Mouse (Mus musculus): Measurements from ENCODE around the gene Pik3r1.

DNA sequence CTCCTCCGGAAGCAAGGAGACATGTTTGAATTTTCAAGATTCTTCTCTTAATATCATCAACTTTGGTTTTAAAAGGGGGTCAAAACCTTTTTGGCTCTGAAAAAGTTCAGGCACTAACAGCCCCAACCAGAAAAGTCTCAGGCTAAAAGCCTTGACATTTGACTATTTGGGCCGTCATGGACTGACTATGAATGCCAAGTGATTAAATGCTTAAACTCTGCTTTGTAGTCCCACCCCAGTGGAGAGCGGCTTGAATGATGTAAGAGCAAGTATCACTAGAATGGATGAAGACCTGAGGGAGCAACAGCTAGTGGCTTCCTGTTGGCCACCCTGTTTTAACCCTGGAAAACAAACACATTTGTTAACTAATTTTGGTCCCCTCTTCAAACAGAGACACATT lies 41.8 kb upstream of the Pik3r1 start:
- no peak for TF ChIP-seq POLR2A (IDR thresholded peaks at IDR 0.05; ENCODE audit: low read depth, low read length)
- TF ChIP-seq CTCF (IDR thresholded peaks at IDR 0.05; ENCODE audit: extremely low read depth, insufficient read length, insufficient replicate concordance, low read depth, low read length), result no peak

Data from small intestine, adult 2 months (tissue).